Mouse (Mus musculus): Measurements from ENCODE around the gene Slc3a1. TPM values are rescaled to one million over a fixed set of nuclear protein-coding genes. Genes with fewer than 3 reads are reported as not detected.

Slc3a1 gene
- polyA plus RNA-seq, 1 experiment = not detected

DNA sequence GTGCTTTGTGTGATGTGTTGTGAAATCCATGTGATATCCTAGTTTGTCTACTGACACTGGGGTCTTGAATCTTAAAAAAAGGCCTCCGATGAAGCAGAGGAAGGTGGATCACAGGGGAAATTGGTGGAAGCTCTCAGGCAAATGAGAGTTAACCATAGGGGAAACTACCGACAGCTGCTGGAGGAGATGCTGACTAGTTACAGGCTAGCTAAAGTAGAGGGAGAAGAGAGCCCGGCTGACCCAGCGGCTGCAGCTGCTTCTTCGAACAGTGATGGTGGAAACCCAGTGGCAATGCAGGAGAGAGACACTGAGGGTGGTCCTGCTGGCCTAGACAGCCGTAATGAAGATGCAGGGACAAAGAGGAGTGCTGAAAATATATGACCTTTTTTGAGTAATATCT lies 14.7 kb upstream of the Slc3a1 start:
- TF ChIP-seq POLR2A (IDR thresholded peaks at IDR 0.05; ENCODE audit: insufficient read depth, low read depth, low read length) (no peak), CTCF (IDR thresholded peaks at IDR 0.05; ENCODE audit: insufficient read depth, low read depth, low read length) (no peak)
- 62% methylated on average over 6 of the region's 6 CpGs for WGBS

DNA sequence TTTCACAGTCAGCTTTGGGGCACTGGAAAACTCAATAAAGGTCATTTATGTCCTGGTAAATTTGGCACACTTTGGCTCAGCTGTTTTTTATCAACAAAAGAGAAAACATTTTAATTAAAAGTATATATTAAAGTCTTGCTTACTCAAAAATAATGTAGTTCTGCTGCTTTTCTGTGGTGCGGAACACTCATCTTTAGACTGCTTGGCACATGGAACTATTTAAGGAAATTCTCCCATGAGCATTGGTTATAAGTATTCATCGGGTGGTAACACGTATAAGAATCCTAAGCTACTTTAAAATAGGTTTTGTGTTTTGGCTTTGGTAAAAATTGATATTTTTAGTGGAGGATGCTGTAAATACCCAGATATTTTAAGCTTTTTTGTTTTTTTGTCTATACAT lies 13.5 kb upstream of the Slc3a1 start:
- WGBS = 77% methylated on average over 3 of the region's 3 CpGs
- Histone ChIP-seq H3K4me3 (ENCODE audit: insufficient read depth, low read depth, low read length) (no peak overlapping the region), H3K27ac (ENCODE audit: insufficient read depth, low read depth, low read length) (no peak overlapping the region), H3K4me1 (ENCODE audit: control insufficient read depth, insufficient read depth, low read length) (no peaks in the 10 kb centered on the region)
- TF ChIP-seq POLR2A (IDR thresholded peaks at IDR 0.05; ENCODE audit: insufficient read depth, low read depth, low read length) (no peak), CTCF (IDR thresholded peaks at IDR 0.05; ENCODE audit: insufficient read depth, low read depth, low read length) (no peak)

More for the DNA sequence above, 14.7 kb upstream of the Slc3a1 start:
- no peak overlapping the region for H3K4me3 ChIP-seq (ENCODE audit: insufficient read depth, low read depth, low read length)
- no peak overlapping the region for H3K27ac ChIP-seq (ENCODE audit: insufficient read depth, low read depth, low read length)
- H3K4me1 ChIP-seq (ENCODE audit: control insufficient read depth, insufficient read depth, low read length) = no peaks in the 10 kb centered on the region

DNA sequence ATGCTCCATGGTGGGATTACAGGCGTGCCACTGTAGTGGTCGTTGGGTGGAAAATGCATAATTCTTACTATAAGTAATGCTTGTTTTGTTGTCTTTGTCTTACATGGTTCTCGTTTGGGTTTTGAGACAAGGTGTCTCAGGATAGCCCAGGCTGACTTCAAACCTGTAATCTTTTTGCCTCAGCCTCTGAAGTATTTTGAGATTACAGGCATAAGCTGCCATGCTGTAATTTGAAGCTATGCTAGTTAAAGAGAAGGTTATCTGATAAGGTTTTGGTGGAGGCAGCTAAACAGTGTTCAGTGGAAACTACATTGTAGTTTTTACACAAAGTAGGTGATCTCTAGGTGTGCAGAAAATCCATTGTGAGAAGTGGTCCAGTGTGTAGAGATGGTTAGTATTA lies 9.8 kb upstream of the Slc3a1 start:
- Histone ChIP-seq H3K27ac (ENCODE audit: insufficient read depth, low read depth, low read length) (no peak overlapping the region), H3K4me1 (ENCODE audit: control insufficient read depth, insufficient read depth, low read length) (no peaks in the 10 kb centered on the region), H3K4me3 (ENCODE audit: insufficient read depth, low read depth, low read length) (no peak overlapping the region)
- WGBS = 74% methylated on average over 3 of the region's 3 CpGs
- TF ChIP-seq POLR2A (IDR thresholded peaks at IDR 0.05; ENCODE audit: insufficient read depth, low read depth, low read length) (no peak), CTCF (IDR thresholded peaks at IDR 0.05; ENCODE audit: insufficient read depth, low read depth, low read length) (no peak)

DNA sequence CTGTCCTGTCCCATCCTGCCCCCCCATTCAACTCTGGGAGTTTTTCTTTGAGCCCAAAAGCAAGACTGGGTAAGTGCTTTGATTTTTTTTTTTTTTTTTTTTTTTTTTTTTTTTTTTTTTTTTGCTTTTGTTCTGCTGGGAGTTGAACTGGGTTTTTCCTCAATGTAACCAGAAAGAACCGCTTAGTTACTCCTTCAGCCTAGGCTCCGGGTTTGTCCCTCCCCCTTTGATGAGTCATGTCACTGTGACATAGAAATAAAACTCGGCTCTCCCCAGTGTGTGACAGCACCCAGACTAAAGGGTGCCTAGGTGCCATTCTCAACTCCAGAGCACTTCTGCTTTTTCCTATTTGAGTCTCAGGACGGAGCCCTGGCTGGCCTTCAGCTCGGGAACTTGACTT lies 9.4 kb upstream of the Slc3a1 start:
- Histone ChIP-seq H3K27ac (ENCODE audit: insufficient read depth, low read depth, low read length) (no peak overlapping the region), H3K4me3 (ENCODE audit: insufficient read depth, low read depth, low read length) (no peak overlapping the region), H3K4me1 (ENCODE audit: control insufficient read depth, insufficient read depth, low read length) (no peaks in the 10 kb centered on the region)
- TF ChIP-seq CTCF (IDR thresholded peaks at IDR 0.05; ENCODE audit: insufficient read depth, low read depth, low read length) (no peak), POLR2A (IDR thresholded peaks at IDR 0.05; ENCODE audit: insufficient read depth, low read depth, low read length) (no peak)
- 55% methylated on average over 5 of the region's 5 CpGs for WGBS

DNA sequence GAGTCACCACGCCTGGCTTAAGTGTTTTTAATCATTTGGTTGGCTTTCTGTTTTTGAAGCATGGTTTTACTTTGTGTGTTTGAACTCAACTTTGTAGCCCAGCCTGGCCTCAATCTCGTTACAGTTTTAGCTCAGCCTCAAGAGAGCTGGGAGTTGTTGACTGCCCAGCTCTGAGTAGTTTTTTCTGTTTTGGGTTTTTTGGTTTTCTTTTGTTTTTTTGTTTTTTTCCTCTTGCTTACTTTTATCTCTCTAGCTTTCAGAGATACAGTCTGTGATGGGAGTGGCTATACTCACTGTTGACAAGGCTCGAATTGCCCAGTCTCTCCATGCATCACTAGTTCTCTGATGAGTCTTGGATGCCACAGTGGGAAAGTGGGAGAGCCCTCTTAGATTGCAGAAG lies 7.8 kb upstream of the Slc3a1 start:
- no peak for TF ChIP-seq POLR2A (IDR thresholded peaks at IDR 0.05; ENCODE audit: insufficient read depth, low read depth, low read length)
- TF ChIP-seq CTCF (IDR thresholded peaks at IDR 0.05; ENCODE audit: insufficient read depth, low read depth, low read length) = no peak
- Histone ChIP-seq H3K4me1 (ENCODE audit: control insufficient read depth, insufficient read depth, low read length) (no peaks in the 10 kb centered on the region), H3K27ac (ENCODE audit: insufficient read depth, low read depth, low read length) (no peak overlapping the region), H3K4me3 (ENCODE audit: insufficient read depth, low read depth, low read length) (no peak overlapping the region)
- whole genome bisulfite sequencing = 83% methylated on average over 3 of the region's 3 CpGs

DNA sequence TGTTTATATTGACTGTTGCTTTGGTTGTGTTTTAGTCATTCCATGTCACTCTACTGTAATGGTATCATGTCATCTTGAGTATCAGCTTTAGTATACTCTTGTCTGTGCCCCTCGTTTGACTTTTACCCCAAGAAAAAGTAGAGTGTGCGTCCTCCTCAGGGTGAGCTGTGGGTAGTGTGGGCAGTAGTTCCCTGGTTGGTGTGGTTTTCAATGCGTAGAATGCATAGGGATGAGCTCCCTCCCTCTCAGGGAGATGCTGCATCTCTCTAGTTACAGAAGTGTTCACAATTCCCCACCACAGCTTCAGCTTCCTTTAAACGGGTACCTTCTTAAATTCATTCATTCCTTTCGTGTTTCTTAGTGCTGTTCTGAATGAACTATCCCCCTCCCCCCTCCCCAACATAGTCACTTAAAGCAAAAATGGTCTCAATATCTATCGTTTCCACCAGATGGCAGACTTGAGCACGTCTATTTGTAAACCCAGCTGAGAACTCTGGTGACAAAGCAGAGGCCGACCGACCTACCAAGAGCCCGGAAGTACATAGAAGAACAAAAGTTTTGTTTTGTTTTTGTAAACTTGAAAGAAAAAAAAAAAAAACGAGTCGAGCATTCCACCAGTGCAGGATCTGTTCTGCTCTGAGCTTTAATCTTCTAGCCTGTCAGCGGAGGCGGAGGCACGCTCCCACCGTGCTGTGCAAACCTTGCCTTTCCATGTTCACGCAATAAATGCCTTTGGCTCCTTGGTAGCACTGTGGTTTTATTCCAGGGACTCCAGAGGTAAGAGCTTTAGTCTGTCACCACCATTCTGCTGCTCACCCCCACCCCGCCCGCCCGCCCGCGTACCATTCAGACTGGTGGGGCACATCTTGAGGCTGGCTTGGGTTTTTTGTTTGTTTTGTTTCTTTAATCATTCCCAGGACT lies 4.7 kb upstream of the Slc3a1 start:
- WGBS = 48% methylated on average over 22 of the region's 22 CpGs
- TF ChIP-seq CTCF (IDR thresholded peaks at IDR 0.05; ENCODE audit: insufficient read depth, low read depth, low read length) (no peak), POLR2A (IDR thresholded peaks at IDR 0.05; ENCODE audit: insufficient read depth, low read depth, low read length) (no peak)
- no peak overlapping the region for H3K27ac ChIP-seq (ENCODE audit: insufficient read depth, low read depth, low read length)
- H3K4me1 ChIP-seq (ENCODE audit: control insufficient read depth, insufficient read depth, low read length) = peaks cover under 1% of the 10 kb centered on the region; the same call in 1 of the 2 replicates
- H3K4me3 ChIP-seq (ENCODE audit: insufficient read depth, low read depth, low read length) = no peak overlapping the region

DNA sequence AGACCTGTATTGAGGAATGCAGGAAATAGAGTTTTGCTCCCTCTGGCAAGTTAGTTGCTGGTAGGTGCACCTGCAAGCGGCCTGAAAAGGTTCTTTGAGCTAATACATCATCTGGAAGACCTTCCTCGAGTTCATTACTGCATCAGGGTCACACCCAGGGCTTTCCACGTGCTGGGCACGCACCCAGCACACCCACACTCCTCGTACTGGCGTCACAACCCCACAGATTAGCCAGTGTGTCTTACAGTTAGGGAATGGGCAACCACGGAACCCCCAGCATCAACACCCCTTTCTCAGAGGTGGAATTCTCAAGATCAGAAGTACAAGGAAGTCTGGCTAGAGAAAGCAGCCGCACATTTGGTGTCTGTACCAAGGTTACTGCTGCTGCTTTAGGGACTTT lies 3.9 kb upstream of the Slc3a1 start:
- 86% methylated on average over 8 of the region's 8 CpGs for WGBS
- Histone ChIP-seq H3K27ac (ENCODE audit: insufficient read depth, low read depth, low read length) (no peak overlapping the region), H3K4me3 (ENCODE audit: insufficient read depth, low read depth, low read length) (no peak overlapping the region), H3K4me1 (ENCODE audit: control insufficient read depth, insufficient read depth, low read length) (peaks cover 4% of the 10 kb centered on the region; the same call in 1 of the 2 replicates)
- TF ChIP-seq CTCF (IDR thresholded peaks at IDR 0.05; ENCODE audit: insufficient read depth, low read depth, low read length) = no peak
- TF ChIP-seq POLR2A (IDR thresholded peaks at IDR 0.05; ENCODE audit: insufficient read depth, low read depth, low read length) = no peak

DNA sequence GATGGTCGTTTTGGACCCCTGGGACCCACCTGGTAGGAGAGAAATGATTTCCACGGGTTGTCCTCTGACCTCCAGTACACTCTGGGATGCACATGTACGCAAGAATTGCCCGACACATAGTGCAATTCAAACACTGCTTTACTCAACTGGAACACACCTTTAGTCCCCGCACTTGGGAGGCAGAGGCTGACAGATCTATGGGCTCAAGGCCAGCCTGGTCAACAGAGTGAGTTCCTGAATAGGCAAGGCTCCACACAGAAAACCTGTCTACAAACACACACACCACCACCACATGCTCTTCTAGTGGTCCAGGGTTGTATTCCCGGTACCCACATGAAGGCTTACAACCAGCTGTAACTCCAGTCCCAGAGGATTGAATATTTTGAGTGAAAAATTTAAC lies 3.0 kb upstream of the Slc3a1 start:
- Histone ChIP-seq H3K4me3 (ENCODE audit: insufficient read depth, low read depth, low read length) (no peak overlapping the region), H3K27ac (ENCODE audit: insufficient read depth, low read depth, low read length) (no peak overlapping the region), H3K4me1 (ENCODE audit: control insufficient read depth, insufficient read depth, low read length) (peaks cover 4% of the 10 kb centered on the region; the same call in 1 of the 2 replicates)
- TF ChIP-seq CTCF (IDR thresholded peaks at IDR 0.05; ENCODE audit: insufficient read depth, low read depth, low read length) (no peak), POLR2A (IDR thresholded peaks at IDR 0.05; ENCODE audit: insufficient read depth, low read depth, low read length) (no peak)
- WGBS = 94% methylated on average over 6 of the region's 6 CpGs

DNA sequence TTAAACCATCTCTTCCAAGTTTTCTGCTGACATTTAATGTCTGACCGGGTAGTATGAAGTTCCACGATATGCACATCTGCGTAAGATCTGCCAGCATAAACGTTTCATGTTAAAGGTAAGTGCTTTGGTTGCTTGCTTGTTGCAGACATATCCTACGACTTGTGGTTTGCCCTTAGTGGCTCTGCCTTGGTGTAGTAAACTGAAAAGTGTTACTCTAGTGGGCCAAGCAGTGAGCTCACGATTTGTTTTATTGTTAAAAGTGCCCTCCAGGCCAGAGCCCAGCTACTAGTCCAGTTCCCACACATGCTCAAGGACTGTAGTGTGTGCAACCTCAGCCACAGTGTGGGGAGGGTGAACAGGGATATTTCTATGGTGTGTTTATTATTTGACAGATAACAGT lies 1.7 kb upstream of the Slc3a1 start:
- TF ChIP-seq CTCF (IDR thresholded peaks at IDR 0.05; ENCODE audit: insufficient read depth, low read depth, low read length) (no peak), POLR2A (IDR thresholded peaks at IDR 0.05; ENCODE audit: insufficient read depth, low read depth, low read length) (no peak)
- Histone ChIP-seq H3K4me1 (ENCODE audit: control insufficient read depth, insufficient read depth, low read length) (peaks cover 4% of the 10 kb centered on the region; the same call in 1 of the 2 replicates), H3K4me3 (ENCODE audit: insufficient read depth, low read depth, low read length) (no peak overlapping the region), H3K27ac (ENCODE audit: insufficient read depth, low read depth, low read length) (no peak overlapping the region)
- WGBS = 86% methylated on average over 6 of the region's 6 CpGs
